Mouse (Mus musculus): ENCODE results near the gene Hcst.

Gene Hcst

DNA sequence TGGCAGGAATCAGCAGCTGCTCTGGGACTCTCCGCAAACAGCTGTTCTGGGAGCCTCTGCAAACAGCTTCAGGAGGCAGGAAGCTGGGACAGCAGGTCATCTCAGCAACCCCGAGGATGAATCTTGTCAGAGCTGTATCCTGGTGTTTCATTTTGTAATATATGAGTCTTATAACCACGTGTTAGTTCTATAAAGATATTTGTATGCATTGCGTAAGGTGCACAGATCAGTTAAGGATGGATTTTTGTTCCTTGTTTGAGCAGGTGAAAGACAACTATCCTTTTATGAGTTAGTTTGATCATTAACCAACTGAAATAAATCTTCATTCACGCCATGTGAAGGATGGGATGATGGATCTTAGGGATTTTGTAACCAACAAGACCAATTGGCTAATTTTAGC, 39.6 kb downstream of the Hcst start:
- DNase-seq (ENCODE audit: low spot score in 2 of 2), result no peak

DNA sequence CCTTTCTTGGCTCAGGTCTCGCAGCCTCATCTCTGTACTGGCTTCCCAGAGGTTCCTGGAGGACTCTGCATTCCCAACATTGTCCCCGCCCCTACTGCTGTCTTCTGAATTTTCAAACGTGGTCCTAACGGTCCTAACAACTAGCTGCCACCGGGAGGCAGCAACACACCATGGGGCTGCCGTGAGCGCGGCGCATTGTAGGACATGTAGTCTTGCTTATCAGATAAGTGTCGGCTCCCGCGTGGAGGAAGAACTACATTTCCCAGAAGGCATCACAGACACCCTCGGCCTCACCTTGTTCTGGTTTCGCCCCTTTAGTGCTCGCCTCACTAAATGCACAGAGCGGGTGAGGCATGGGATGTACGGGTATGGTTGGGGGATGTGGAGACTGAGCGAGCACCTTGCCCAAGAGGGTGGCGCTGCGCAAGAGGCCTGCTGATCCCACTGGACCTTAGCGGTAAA, 46.1 kb downstream of the Hcst start:
- peak; percentile 81 to 89 for DNase-seq (ENCODE audit: low spot score in 2 of 2)

Data from spleen, postnatal 4 days (tissue).